Mouse (Mus musculus): ENCODE results near the gene Zfp748.

Gene Zfp748

GRCm38 (mm10) chr13:67553730-67554129, at the start of gene Zfp748:
Zfp748 (minus strand) TSS chr13:67553830.
- no peak for DNase-seq (ENCODE audit: low spot score in 2 of 2)

GRCm38 (mm10) chr13:67572591-67573189, 19.1 kb upstream of the Zfp748 start:
- DNase-seq (ENCODE audit: low spot score in 2 of 2) = no peak

- DNase-seq (ENCODE audit: low spot score in 2 of 2) = peak; percentile 84 to 87
These were observed 904 bp downstream of the Zfp748 start for GRCm38 (mm10) chr13:67552505-67553346.

- no peak for DNase-seq (ENCODE audit: low spot score in 2 of 2)
These were observed 7.7 kb downstream of the Zfp748 start for GRCm38 (mm10) chr13:67545941-67546340.

GRCm38 (mm10) chr13:67527049-67527730, 26.4 kb downstream of the Zfp748 start:
- no peak for DNase-seq (ENCODE audit: low spot score in 2 of 2)

- DNase-seq (ENCODE audit: low spot score in 2 of 2) = peak; percentile 93 to 94
These were observed 27.7 kb downstream of the Zfp748 start, which contains the start of the genes Gm26965 and Zfp87 for GRCm38 (mm10) chr13:67525753-67526410. Gm26965 (minus strand) TSS chr13:67526151. Zfp87 (minus strand) TSS chr13:67526177.

GRCm38 (mm10) chr13:67500908-67501307, 52.7 kb downstream of the Zfp748 start:
- DNase-seq (ENCODE audit: low spot score in 2 of 2) = no peak

GRCm38 (mm10) chr13:67500084-67500719, 53.4 kb downstream of the Zfp748 start, which contains the start of gene Zfp58:
Zfp58 (minus strand) TSS chr13:67500555.
- DNase-seq (ENCODE audit: low spot score in 2 of 2) = peak; percentile 86 to 90

- DNase-seq (ENCODE audit: low spot score in 2 of 2) = no peak
These were observed 58.0 kb downstream of the Zfp748 start for GRCm38 (mm10) chr13:67495631-67496030.

All from heart, adult 9 months (tissue).